Mouse (Mus musculus) embryonic facial prominence, embryonic 10.5 days (tissue): ENCODE results near the gene Pip4k2b. TPM values are rescaled to one million over a fixed set of nuclear protein-coding genes. Genes with fewer than 3 reads are reported as not detected.

ENCODE experiments used
- DNase-seq: peaks from one replicate; pipeline ENCODE4 v3.0.0-alpha.2; 2017; ENCODE audit warnings: low spot score
- H3K27ac ChIP-seq: fragments of 300-500 bp; sonication (generic); replicated peaks from 2 replicates; pipeline ENCODE4 v1.5.1; 2016; ENCODE audit warnings: mild to moderate bottlenecking
- H3K27me3 ChIP-seq: fragments of 300-500 bp; sonication (generic); replicated peaks from 2 replicates; pipeline ENCODE4 v1.6.1; 2016; ENCODE audit warnings: low read depth, mild to moderate bottlenecking; ENCODE audit not compliant: poor library complexity, severe bottlenecking
- H3K36me3 ChIP-seq: fragments of 300-500 bp; sonication (generic); replicated peaks from 2 replicates; pipeline ENCODE4 v1.6.1; 2016; ENCODE audit warnings: mild to moderate bottlenecking, moderate library complexity
- H3K4me1 ChIP-seq: fragments of 300-500 bp; sonication (generic); 2 replicates; pipeline ENCODE4 v1.6.1; 2016
- H3K4me3 ChIP-seq: fragments of 300-500 bp; sonication (generic); 2 replicates; pipeline ENCODE4 v1.5.1; 2016; ENCODE audit warnings: mild to moderate bottlenecking, moderate library complexity
- H3K9me3 ChIP-seq: fragments of 300-500 bp; sonication (generic); 2 replicates; pipeline ENCODE4 v1.6.1; 2016; ENCODE audit warnings: mild to moderate bottlenecking
- WGBS: fragments of 180-500 bp; shearing (Covaris S2); methylation state at CpG from one replicate; pipeline ENCODE4 v1.1.7; 2016; 5-methylcytosine and 5-hydroxymethylcytosine counted together
- polyA plus RNA-seq: library from polyadenylated mRNA; unstranded; fragments of >200 nt; fragmentation: Nextera tagmentation; extraction: Ambion mirVana; gene quantifications from 2 replicates; pipeline ENCODE4 v1.2.1, GENCODE M21; 2016

Gene Pip4k2b
- polyA plus RNA-seq, 1 experiment from 2014 or later: 2.1 TPM

- WGBS: under 1% methylated on average over 35 of the region's 35 CpGs
- H3K4me3 ChIP-seq: peak within 1 kb of the TSS; percentile 94
- H3K27ac ChIP-seq: peak within 1 kb of the TSS; percentile 82
These were observed 41.3 kb downstream of the Pip4k2b start, which contains the start of gene Psmb3 for GRCm38 (mm10) chr11:97703039-97703826. Gene Psmb3 (plus strand): TSS chr11:97703399.

GRCm38 (mm10) chr11:97702393-97702745, 42.1 kb downstream of the Pip4k2b start:
- Histone ChIP-seq H3K27ac (peak overlapping the region; percentile 82), H3K36me3 (peaks cover 29% of the 10 kb centered on the region), H3K27me3 (no peaks in the 10 kb centered on the region; the same call in 1 of the 2 replicates), H3K4me3 (peak overlapping the region; percentile 94), H3K9me3 (no peaks in the 10 kb centered on the region), H3K4me1 (peaks cover 39% of the 10 kb centered on the region)
- WGBS: under 1% methylated on average over 24 of the region's 24 CpGs
- peak; percentile 87 for DNase-seq

More at GRCm38 (mm10) chr11:97703039-97703826, 41.3 kb downstream of the Pip4k2b start, which contains the start of gene Psmb3:
- peaks cover 30% of the 10 kb centered on the region for H3K4me1 ChIP-seq
- peak; percentile 95 for DNase-seq
- no peaks in the 10 kb centered on the region for H3K9me3 ChIP-seq
- H3K27me3 ChIP-seq: no peaks in the 10 kb centered on the region; the same call in 1 of the 2 replicates
- peaks cover 37% of the 10 kb centered on the region for H3K36me3 ChIP-seq

- Histone ChIP-seq H3K27ac (peak overlapping the region; percentile 99), H3K36me3 (peaks cover 25% of the 10 kb centered on the region), H3K9me3 (no peaks in the 10 kb centered on the region), H3K27me3 (no peaks in the 10 kb centered on the region; the same call in 1 of the 2 replicates), H3K4me1 (peaks cover 45% of the 10 kb centered on the region), H3K4me3 (peak overlapping the region; percentile 94)
- no peak for DNase-seq
- WGBS: 57% methylated on average over 15 of the region's 15 CpGs
These were observed 42.7 kb downstream of the Pip4k2b start for GRCm38 (mm10) chr11:97701581-97702392.

- H3K4me3 ChIP-seq: peak overlapping the region; percentile 94
- H3K27ac ChIP-seq: peak overlapping the region; percentile 99
- DNase-seq: peak; percentile 56
- no peaks in the 10 kb centered on the region for H3K9me3 ChIP-seq
- H3K4me1 ChIP-seq: peaks cover 53% of the 10 kb centered on the region
- no peaks in the 10 kb centered on the region; the same call in 1 of the 2 replicates for H3K27me3 ChIP-seq
- H3K36me3 ChIP-seq: peaks cover 21% of the 10 kb centered on the region
- 19% methylated on average over 30 of the region's 30 CpGs for WGBS
These were observed 43.5 kb downstream of the Pip4k2b start for GRCm38 (mm10) chr11:97700746-97701580.

- Histone ChIP-seq H3K4me3 (peak within 1 kb of the TSS; percentile 94), H3K27ac (peak within 1 kb of the TSS; percentile 99), H3K9me3 (no peaks in the 10 kb centered on the region), H3K27me3 (no peaks in the 10 kb centered on the region; the same call in 1 of the 2 replicates), H3K36me3 (peaks cover 22% of the 10 kb centered on the region), H3K4me1 (peaks cover 61% of the 10 kb centered on the region)
- DNase-seq: peak; percentile 80
- under 1% methylated on average over 85 of the region's 85 CpGs for WGBS
These were observed 44.3 kb downstream of the Pip4k2b start, which contains the start of gene Pcgf2 for GRCm38 (mm10) chr11:97700003-97700745. Gene Pcgf2 (minus strand): TSS chr11:97700497.

GRCm38 (mm10) chr11:97699626-97700002, 44.9 kb downstream of the Pip4k2b start:
- WGBS: 0% methylated on average over 6 of the region's 9 CpGs
- no peaks in the 10 kb centered on the region for H3K9me3 ChIP-seq
- H3K27ac ChIP-seq: peak overlapping the region; percentile 99
- peaks cover 64% of the 10 kb centered on the region for H3K4me1 ChIP-seq
- DNase-seq: peak; percentile 97
- peaks cover 22% of the 10 kb centered on the region for H3K36me3 ChIP-seq
- H3K27me3 ChIP-seq: no peaks in the 10 kb centered on the region; the same call in 1 of the 2 replicates
- peak overlapping the region; percentile 94 for H3K4me3 ChIP-seq

- Histone ChIP-seq H3K9me3 (no peaks in the 10 kb centered on the region), H3K27ac (peak overlapping the region; percentile 99), H3K36me3 (peaks cover 26% of the 10 kb centered on the region), H3K4me3 (peak overlapping the region; percentile 94), H3K4me1 (peaks cover 63% of the 10 kb centered on the region), H3K27me3 (no peaks in the 10 kb centered on the region; the same call in 1 of the 2 replicates)
- under 1% methylated on average over 63 of the region's 63 CpGs for WGBS
- peak; percentile 91 for DNase-seq
These were observed 45.5 kb downstream of the Pip4k2b start for GRCm38 (mm10) chr11:97698741-97699611.

GRCm38 (mm10) chr11:97697891-97698529, 46.5 kb downstream of the Pip4k2b start:
- peaks cover 64% of the 10 kb centered on the region for H3K4me1 ChIP-seq
- H3K4me3 ChIP-seq: peak overlapping the region; percentile 94
- H3K27me3 ChIP-seq: no peaks in the 10 kb centered on the region; the same call in 1 of the 2 replicates
- peak; percentile 70 for DNase-seq
- peaks cover 33% of the 10 kb centered on the region for H3K36me3 ChIP-seq
- H3K27ac ChIP-seq: peak overlapping the region; percentile 99
- no peaks in the 10 kb centered on the region for H3K9me3 ChIP-seq
- WGBS: under 1% methylated on average over 14 of the region's 14 CpGs

GRCm38 (mm10) chr11:97697199-97697890, 47.2 kb downstream of the Pip4k2b start:
- no peak for DNase-seq
- Histone ChIP-seq H3K4me3 (peak overlapping the region; percentile 94), H3K27me3 (no peaks in the 10 kb centered on the region; the same call in 1 of the 2 replicates), H3K36me3 (peaks cover 40% of the 10 kb centered on the region), H3K9me3 (no peaks in the 10 kb centered on the region), H3K4me1 (peaks cover 67% of the 10 kb centered on the region), H3K27ac (peak overlapping the region; percentile 99)
- 56% methylated on average over 11 of the region's 11 CpGs for WGBS

- 59% methylated on average over 8 of the region's 8 CpGs for WGBS
- Histone ChIP-seq H3K27me3 (no peaks in the 10 kb centered on the region; the same call in 1 of the 2 replicates), H3K4me1 (peaks cover 62% of the 10 kb centered on the region), H3K36me3 (peaks cover 47% of the 10 kb centered on the region), H3K27ac (no peak overlapping the region), H3K4me3 (peak overlapping the region; percentile 94), H3K9me3 (no peaks in the 10 kb centered on the region)
- DNase-seq: no peak
These were observed 47.8 kb downstream of the Pip4k2b start for GRCm38 (mm10) chr11:97696669-97697068.
